Mouse (Mus musculus) urinary bladder, adult 18-20 months (tissue): ENCODE results near the gene Mecom.
"Not testable (repeated sequence)": the region's sequence is repeated elsewhere in the genome, so short reads cannot be mapped to it uniquely, and the experiment has no call there.

Source experiments
- DNase-seq, 2 experiments: peaks; one replicate each; pipeline ENCODE4 v3.0.0; 2022; ENCODE audit warnings: low spot score in 2 of 2, mixed read lengths in 2 of 2

Gene Mecom

DNA sequence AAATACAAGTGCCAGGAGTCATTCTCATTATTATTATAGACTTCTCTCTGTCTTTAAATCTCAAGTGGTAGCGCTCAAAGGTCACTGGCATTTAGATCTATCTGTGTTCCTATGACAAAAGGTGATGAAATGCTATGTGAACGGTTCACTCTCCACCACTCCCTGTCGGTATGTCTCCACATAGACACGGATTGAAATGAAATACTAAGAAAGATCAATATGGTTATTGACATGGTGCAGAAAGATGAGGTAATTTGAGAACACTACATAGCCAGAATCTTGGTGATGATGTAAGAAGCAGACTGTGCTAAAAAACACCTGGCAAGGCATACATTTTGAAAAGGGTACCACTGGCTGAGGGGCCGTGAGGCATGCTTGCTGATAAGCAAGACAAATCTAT is 294.1 kb downstream of the Mecom start:
- DNase-seq: no peak

- no peak for DNase-seq
Measured at GRCm38 (mm10) chr3:30248656-30249384, 299.0 kb downstream of the Mecom start.

DNA sequence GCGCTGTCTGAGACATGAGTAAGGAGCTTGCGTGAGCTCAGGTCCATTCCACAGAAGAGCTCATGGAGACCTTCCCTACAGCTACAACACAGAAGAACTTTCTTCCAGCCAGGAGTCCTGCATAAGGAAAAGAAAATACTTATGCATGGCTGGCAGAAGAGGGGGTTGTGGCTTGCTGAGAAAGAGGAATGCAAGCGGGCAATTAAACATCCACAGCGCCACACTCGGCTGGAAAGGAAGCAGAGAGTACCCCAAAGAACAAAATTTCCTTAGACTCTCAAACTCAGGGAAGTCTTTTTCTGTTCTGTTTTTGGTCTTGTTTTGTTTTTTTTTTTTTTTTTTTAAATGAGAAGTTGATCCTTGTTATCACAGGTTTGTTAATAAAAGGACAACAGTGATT is 300.6 kb downstream of the Mecom start:
- DNase-seq: no peak

- DNase-seq: no peak
Measured at GRCm38 (mm10) chr3:30246431-30247041, 301.3 kb downstream of the Mecom start.

DNA sequence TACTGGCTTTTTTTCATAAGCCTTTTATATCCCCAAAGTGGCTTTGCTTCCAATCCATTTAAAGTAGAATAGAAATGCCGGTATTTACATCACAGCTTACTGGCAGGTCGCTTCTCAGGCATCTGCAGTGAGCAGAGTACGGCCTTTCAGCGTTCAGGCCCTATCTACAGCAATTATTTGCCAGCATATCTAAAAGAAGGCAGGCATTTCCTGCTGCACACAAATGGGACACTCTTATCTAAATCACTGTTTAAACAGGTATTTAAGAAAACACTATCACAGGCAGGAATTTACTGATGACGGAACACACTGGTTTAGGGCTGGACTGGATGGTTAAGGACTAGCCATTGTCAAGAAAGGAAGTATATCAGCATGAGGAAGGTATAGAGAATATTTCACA is 301.9 kb downstream of the Mecom start:
- no peak for DNase-seq

GRCm38 (mm10) chr3:30244401-30244871 is 303.4 kb downstream of the Mecom start:
- DNase-seq: no peak

DNA sequence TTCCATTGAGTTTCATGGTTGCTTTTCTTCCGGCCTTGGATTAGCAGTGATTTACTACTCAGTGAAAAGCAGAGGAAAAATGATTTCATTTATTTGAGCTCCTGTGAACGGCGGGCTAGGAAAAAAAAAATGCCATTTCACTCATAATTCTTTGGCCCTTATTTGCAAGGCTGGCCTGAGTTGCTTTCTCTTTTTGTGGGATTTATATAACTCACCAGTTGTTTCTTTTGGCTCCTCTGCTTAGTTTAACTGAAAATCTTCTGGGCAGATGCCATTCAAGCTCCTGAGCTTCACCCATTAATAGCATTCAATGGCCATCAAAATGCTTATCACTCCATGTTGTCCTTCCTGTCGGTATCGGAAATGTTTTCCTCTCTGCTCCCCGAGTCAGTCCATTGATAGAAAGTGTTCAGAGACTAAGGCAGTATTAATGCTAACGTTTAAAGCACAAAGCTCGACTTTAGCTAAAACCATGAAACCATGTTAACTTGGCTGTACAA is 304.0 kb downstream of the Mecom start:
- no peak for DNase-seq

GRCm38 (mm10) chr3:30239416-30239815 is 308.4 kb downstream of the Mecom start:
- DNase-seq: no peak

- no peak for DNase-seq
Measured at GRCm38 (mm10) chr3:30237493-30237892, 310.3 kb downstream of the Mecom start.

DNA sequence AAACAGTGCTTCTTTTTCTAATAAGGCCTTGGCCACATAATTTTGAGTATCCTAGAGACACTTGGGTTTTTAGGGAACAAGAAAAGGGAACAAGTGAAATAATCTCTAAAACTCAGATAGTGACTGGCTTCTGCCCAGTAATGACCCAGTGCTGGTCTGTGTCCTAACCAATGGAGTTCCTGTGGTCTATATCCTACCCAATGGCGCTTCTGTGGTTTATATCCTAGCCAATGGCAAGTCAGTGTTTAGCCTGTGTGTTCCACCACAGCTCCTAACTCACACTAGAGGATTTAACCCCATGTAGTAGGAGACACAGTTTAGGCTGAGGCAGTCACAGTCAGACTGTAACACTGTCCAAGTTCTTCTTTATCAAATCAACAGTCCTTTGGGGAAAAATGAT is 313.8 kb downstream of the Mecom start:
- no peak for DNase-seq

- no peak for DNase-seq
Measured at GRCm38 (mm10) chr3:30227964-30228670, 319.7 kb downstream of the Mecom start.

DNA sequence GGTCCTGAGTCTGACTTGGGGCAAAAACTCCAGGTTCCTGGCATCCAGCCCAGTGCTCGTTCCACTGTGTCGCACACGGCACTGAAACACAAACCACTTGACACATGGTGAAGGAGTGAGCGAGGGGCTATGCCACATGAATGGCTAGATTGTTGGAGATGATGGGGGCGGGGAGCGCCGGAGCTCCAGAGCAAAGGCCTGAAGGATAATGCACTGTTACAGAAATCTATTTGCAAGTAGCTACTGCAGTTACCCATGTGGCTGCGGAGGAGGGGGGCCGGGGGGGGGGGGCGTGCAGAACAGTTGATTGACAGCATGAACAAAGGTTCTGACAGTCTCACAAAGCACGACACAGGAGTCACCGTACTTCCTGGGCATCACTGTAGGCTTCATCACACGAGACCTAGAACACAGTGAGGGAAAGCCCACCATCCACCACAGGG is 320.9 kb downstream of the Mecom start:
- DNase-seq: no peak

DNA sequence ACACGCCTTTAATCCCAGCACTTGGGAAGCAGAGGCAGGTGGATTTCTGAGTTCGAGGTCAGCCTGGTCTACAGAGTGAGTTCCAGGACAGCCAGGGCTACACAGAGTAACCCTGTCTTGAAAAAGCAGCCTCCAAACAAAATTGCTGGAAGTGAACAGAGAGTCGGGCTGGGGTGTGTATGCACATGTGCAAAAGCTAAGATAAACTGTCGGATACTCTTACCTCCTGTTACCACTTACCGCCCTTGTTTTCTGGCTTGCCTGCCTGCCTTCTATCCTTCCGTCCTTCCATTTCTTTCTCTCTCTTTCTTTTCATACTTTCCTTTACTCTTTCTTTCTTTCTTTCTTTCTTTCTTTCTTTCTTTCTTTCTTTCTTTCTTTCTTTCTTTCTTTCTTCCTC is 322.6 kb downstream of the Mecom start:
- not testable (repeated sequence) for DNase-seq

DNA sequence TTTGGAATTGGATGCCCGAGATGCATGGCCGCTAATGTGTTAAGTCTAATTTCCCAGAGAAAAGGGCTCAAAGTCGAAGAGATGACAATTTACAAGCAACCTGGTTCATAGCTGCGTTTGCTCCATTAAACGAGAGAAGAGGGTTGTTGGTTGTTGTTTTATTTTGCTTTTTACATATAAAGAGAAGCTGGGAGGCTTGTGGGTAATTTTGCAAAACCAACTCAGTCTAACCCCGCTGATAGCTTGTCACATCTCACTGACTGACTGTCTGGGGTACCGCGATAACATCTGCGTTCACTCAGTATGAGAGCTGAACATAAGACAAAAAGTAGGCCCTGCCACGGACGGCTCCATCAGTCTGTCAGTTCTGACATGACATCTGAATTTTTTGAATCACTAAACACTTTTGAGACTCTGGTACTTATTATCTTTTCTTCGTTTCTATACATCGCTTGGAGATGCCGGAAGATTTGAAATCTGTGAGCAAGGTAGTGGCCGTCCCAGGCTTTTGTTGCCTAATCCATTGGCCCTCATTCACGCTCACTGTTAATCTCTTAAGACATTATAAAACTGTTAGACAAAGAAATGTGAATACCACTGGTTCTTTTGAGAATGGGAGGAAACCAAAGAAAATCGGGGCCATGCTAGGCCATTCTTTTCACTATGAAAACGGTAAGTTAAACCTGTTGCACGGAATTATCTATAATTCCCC is 327.0 kb downstream of the Mecom start:
- DNase-seq: no peak

GRCm38 (mm10) chr3:30219891-30220290 is 327.9 kb downstream of the Mecom start:
- DNase-seq: no peak

- no peak for DNase-seq
Measured at GRCm38 (mm10) chr3:30219190-30219884, 328.5 kb downstream of the Mecom start.

- no peak for DNase-seq
Measured at GRCm38 (mm10) chr3:30214607-30215006, 333.2 kb downstream of the Mecom start.

- DNase-seq: no peak
Measured at GRCm38 (mm10) chr3:30213540-30214170, 334.2 kb downstream of the Mecom start.

DNA sequence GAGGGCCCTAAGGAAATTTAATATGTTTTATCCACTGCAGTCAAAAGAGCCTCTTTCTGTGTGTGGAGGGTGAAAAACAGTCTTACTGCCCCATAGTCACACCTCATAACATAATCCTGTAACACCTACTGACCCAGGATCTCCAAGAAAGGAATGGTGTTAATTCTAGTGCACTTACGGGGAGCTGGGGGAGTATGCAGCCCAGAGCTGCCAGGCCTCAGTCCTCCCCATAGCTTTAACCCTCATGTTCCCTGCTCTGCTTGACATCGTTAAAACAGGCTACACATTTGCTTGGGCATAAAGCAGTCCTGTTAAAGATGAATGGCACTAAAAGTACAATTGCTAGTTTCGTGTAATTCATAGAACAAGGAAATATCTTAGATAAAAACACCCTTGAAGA is 335.0 kb downstream of the Mecom start:
- DNase-seq: no peak

DNA sequence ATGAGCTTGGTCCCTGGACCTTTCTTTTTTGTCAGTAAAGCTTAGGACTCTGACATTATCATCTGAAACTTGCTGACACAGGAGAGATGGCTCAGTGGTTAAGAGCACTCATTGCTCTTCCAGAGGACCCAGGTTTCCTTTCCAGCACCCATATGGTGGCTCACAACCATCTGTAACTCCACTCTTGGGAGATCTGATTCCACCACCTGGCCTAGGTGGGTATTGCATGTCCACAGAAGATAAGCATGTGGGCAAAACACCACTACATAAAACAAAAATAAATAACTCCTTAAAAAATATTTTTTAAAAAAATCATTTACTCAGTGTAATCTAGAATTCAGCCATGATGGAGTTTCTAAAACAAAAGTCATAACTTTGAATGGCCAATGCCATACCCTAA is 338.7 kb downstream of the Mecom start:
- DNase-seq: no peak

DNA sequence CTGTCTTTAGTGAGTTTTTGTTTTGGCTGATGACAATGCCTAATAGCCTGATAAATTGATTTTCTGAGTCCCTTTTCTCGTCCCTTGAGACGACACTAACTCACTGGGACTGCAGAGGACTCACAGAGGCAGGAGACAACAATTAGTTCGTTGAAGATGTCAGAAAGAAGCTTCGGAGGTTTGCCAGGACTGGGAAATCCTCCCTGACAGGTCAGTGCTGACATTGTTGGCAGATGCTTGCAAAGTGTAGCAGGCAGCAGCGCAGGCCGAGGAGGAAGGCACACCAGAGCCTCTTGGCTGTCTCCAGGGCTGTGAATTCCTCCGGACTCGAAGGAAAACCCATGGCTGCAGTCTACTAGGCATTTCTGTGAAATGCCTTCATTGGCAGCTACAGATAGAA is 339.9 kb downstream of the Mecom start:
- no peak for DNase-seq
